Mouse (Mus musculus) megakaryocyte, embryonic 14.5 days (primary cell): ENCODE data around the gene Gpr137c.

Source experiments
- FLI1 ChIP-seq: IDR thresholded peaks from 2 replicates; pipeline ENCODE4 v1.6.1; 2012; ENCODE audit warnings: low read length, inconsistent platforms, mixed read lengths
- GATA1 ChIP-seq: IDR thresholded peaks from 3 replicates; pipeline ENCODE4 v1.6.1; 2012; ENCODE audit warnings: mixed read lengths, low read length, inconsistent platforms, borderline replicate concordance

DNA sequence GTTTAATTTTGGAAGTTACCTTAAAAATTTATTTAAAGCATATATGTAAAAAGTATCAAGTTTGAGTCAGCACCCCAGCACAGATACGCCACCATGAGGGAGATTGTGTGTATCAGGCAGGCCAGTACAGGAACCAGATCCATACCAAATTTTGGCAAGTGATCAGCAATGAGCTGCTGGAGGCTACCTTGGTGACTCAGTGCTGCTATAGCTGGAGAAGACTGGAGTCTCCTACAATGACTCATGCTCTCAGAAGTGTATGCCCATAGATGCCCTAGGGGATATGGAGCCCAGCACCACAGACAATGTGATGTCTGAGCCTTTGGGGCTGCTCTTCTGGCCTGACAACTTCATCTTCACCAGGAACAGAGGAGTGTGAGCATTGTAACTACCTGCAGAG is 8.1 kb upstream of the Gpr137c start:
- TF ChIP-seq GATA1 (no peak), FLI1 (no peak)
